ENCODE assay signal across 9 mouse cellular contexts in genomic region chr12:72520645-72521044, GRCm38 (mm10). TPM values are rescaled to one million over a fixed set of nuclear protein-coding genes. Genes with fewer than 3 reads are reported as not detected.
A peak's percentile ranks its signal among the peaks of the same experiment; 100 is the strongest.
DNase-seq lines count a peak whose midpoint lies in the region; ATAC-seq lines count a peak whose summit lies in the region.
"Had no signal": no experiment of that assay in that cellular context is flagged by ENCODE, and none has a peak within 500 bp of the region (broad histone marks: within the 10 kb centered on the region; RNA-seq: fewer than 3 reads in every experiment).

No protein-coding gene starts in this region.

- no peaks in the 10 kb centered on the region for H3K36me3 ChIP-seq in forebrain, embryonic 10.5 days (replicated peaks)
- no peaks in the 10 kb centered on the region for H3K36me3 ChIP-seq in forebrain, embryonic 12.5 days (replicated peaks)
- H3K36me3 ChIP-seq in neural tube, embryonic 15.5 days: no peaks in the 10 kb centered on the region
- H3K36me3 ChIP-seq: limb, embryonic 13.5 days had no signal

- ATAC-seq in forebrain, embryonic 12.5 days (ENCODE audit: low FRiP score): no peak
- no peak for ATAC-seq in neural tube, embryonic 15.5 days (ENCODE audit: low FRiP score)
- peak; percentile 65 for ATAC-seq in granulocyte monocyte progenitor cell, adult 5-6 weeks (replicated peaks; ENCODE audit: poor library complexity, severe bottlenecking)

- DNase-seq in forebrain, embryonic 10.5 days (ENCODE audit: extremely low spot score, low spot score): peak; percentile 57
- peak; percentile 69 for DNase-seq in neural tube, embryonic 10.5 days (ENCODE audit: extremely low spot score, low spot score)
- peak; percentile 30 for DNase-seq in cerebellum, adult 9-10 months
- DNase-seq in lung, adult 18-20 months: peak; percentile 46 to 53
- DNase-seq in skeletal muscle tissue, adult 2 months (ENCODE audit: low read depth, low spot score): peak; percentile 28

- peaks cover 17% of the 10 kb centered on the region for H3K4me1 ChIP-seq in forebrain, embryonic 10.5 days
- H3K4me1 ChIP-seq in forebrain, embryonic 12.5 days: peaks cover 6% of the 10 kb centered on the region; the same call in 1 of the 2 replicates
- H3K4me1 ChIP-seq in neural tube, embryonic 15.5 days: peaks cover 9% of the 10 kb centered on the region
- H3K4me1 ChIP-seq: limb, embryonic 13.5 days had no signal

- no peak overlapping the region for H3K9ac ChIP-seq in forebrain, embryonic 12.5 days
- H3K9ac ChIP-seq in neural tube, embryonic 15.5 days (replicated peaks): no peak overlapping the region
- H3K9ac ChIP-seq: limb, embryonic 13.5 days had no signal

- no peak overlapping the region for H3K4me3 ChIP-seq in forebrain, embryonic 10.5 days
- H3K4me3 ChIP-seq in forebrain, embryonic 12.5 days (replicated peaks): no peak overlapping the region
- H3K4me3 ChIP-seq in neural tube, embryonic 15.5 days (replicated peaks): no peak overlapping the region
- H3K4me3 ChIP-seq: limb, embryonic 13.5 days had no signal

- H3K27me3 ChIP-seq in forebrain, embryonic 10.5 days (ENCODE audit: poor library complexity, severe bottlenecking): no peaks in the 10 kb centered on the region
- H3K27me3 ChIP-seq in forebrain, embryonic 12.5 days: no peaks in the 10 kb centered on the region
- H3K27me3 ChIP-seq in neural tube, embryonic 15.5 days (replicated peaks): no peaks in the 10 kb centered on the region
- H3K27me3 ChIP-seq: limb, embryonic 13.5 days had no signal

- H3K4me2 ChIP-seq in forebrain, embryonic 12.5 days: no peak overlapping the region
- H3K4me2 ChIP-seq in neural tube, embryonic 15.5 days: no peak overlapping the region
- H3K4me2 ChIP-seq: limb, embryonic 13.5 days had no signal

- H3K9me3 ChIP-seq in forebrain, embryonic 10.5 days: no peaks in the 10 kb centered on the region
- no peaks in the 10 kb centered on the region for H3K9me3 ChIP-seq in forebrain, embryonic 12.5 days
- no peaks in the 10 kb centered on the region for H3K9me3 ChIP-seq in neural tube, embryonic 15.5 days (replicated peaks)
- H3K9me3 ChIP-seq: limb, embryonic 13.5 days had no signal

- WGBS in forebrain, embryonic 10.5 days: 4% methylated on average over 2 of the region's 2 CpGs
- 4% methylated on average over 2 of the region's 2 CpGs for WGBS in forebrain, embryonic 12.5 days
- 3% methylated on average over 2 of the region's 2 CpGs for WGBS in neural tube, embryonic 15.5 days

- H3K27ac ChIP-seq in forebrain, embryonic 10.5 days: no peak overlapping the region
- no peak overlapping the region for H3K27ac ChIP-seq in forebrain, embryonic 12.5 days
- H3K27ac ChIP-seq in neural tube, embryonic 15.5 days (replicated peaks): no peak overlapping the region
- H3K27ac ChIP-seq: limb, embryonic 13.5 days had no signal

RNA-seq across cellular contexts. Expression of gene Pcnx4, which starts 15.5 kb away (rescaled TPM):
- 13.4 and 14.4 TPM in 2 replicates for polyA plus RNA-seq in forebrain, embryonic 10.5 days (2016; fragmentation: Nextera tagmentation; extraction: Ambion mirVana)
- 15.5 and 17.6 TPM in 2 replicates for polyA plus RNA-seq in forebrain, embryonic 12.5 days (2016; fragmentation: Nextera tagmentation; extraction: Ambion mirVana)
- polyA plus RNA-seq in neural tube, embryonic 15.5 days (2015; fragmentation: Nextera tagmentation; extraction: Ambion mirVana): 21.9 and 22.7 TPM in 2 replicates
- total RNA-seq in granulocyte monocyte progenitor cell, adult 5-6 weeks (2014; fragmentation: Nextera tagmentation): 2.1 and 3.5 TPM in 2 replicates
- total RNA-seq in granulocyte monocyte progenitor cell, adult 5-6 weeks (2017): 1.1 and 1.2 TPM in 2 replicates
